ENCODE assay signal across 8 mouse cellular contexts in genomic region chr12:85337567-85338311, GRCm38 (mm10). TPM values are rescaled to one million over a fixed set of nuclear protein-coding genes. Genes with fewer than 3 reads are reported as not detected.
DNase-seq lines count a peak whose midpoint lies in the region; ATAC-seq and TF ChIP-seq lines count a peak whose summit lies in the region.

No protein-coding gene starts in this region.

- WGBS in lung, embryonic 15.5 days = 74% methylated on average over 6 of the region's 6 CpGs
- 85% methylated on average over 6 of the region's 6 CpGs for WGBS in limb, embryonic 13.5 days
- 72% methylated on average over 6 of the region's 6 CpGs for WGBS in stomach, embryonic 16.5 days

- H3K36me3 ChIP-seq in lung, embryonic 15.5 days = peaks cover 33% of the 10 kb centered on the region
- peaks cover 40% of the 10 kb centered on the region for H3K36me3 ChIP-seq in limb, embryonic 13.5 days
- H3K36me3 ChIP-seq in stomach, embryonic 16.5 days (ENCODE audit: control insufficient read depth, insufficient read depth, low read length) = peaks cover 4% of the 10 kb centered on the region; the same call in 1 of the 2 replicates

- no peaks in the 10 kb centered on the region for H3K27me3 ChIP-seq in lung, embryonic 15.5 days
- H3K27me3 ChIP-seq in limb, embryonic 13.5 days = no peaks in the 10 kb centered on the region
- H3K27me3 ChIP-seq in stomach, embryonic 16.5 days (ENCODE audit: control insufficient read depth, insufficient read depth, low read length) = no peaks in the 10 kb centered on the region

- peak overlapping the region; percentile 62 for H3K4me2 ChIP-seq in lung, embryonic 15.5 days
- H3K4me2 ChIP-seq in limb, embryonic 13.5 days (replicated peaks) = peak overlapping the region; percentile 70
- H3K4me2 ChIP-seq in stomach, embryonic 16.5 days (ENCODE audit: low read depth, low read length) = peak overlapping the region; percentile 76

- H3K4me3 ChIP-seq in lung, embryonic 15.5 days = peak overlapping the region; percentile 89
- H3K4me3 ChIP-seq in embryonic fibroblast, embryonic 13.5 days (ENCODE audit: insufficient read depth, low read length) = peak overlapping the region; percentile 75
- H3K4me3 ChIP-seq in limb, embryonic 13.5 days = peak overlapping the region; percentile 76
- peak overlapping the region; percentile 98 for H3K4me3 ChIP-seq in stomach, embryonic 16.5 days (replicated peaks; ENCODE audit: low read length)

- peaks cover 18% of the 10 kb centered on the region for H3K4me1 ChIP-seq in lung, embryonic 15.5 days
- 0 out of 2 replicates have a peak, but pooled peaks cover 2% of the 10 kb centered on the region for H3K4me1 ChIP-seq in embryonic fibroblast, embryonic 13.5 days (ENCODE audit: control insufficient read depth, insufficient read depth, low read length)
- H3K4me1 ChIP-seq in limb, embryonic 13.5 days = peaks cover 21% of the 10 kb centered on the region
- H3K4me1 ChIP-seq in stomach, embryonic 16.5 days (ENCODE audit: control insufficient read depth, insufficient read depth, low read length) = peaks cover 20% of the 10 kb centered on the region

- peak overlapping the region; percentile 84; the same call in 1 of the 2 replicates for H3K9ac ChIP-seq in lung, embryonic 15.5 days
- H3K9ac ChIP-seq in limb, embryonic 13.5 days = peak overlapping the region; percentile 92
- H3K9ac ChIP-seq in stomach, embryonic 16.5 days (ENCODE audit: low read length) = no peak overlapping the region

- H3K27ac ChIP-seq in lung, embryonic 15.5 days = no peak overlapping the region
- H3K27ac ChIP-seq in embryonic fibroblast, embryonic 13.5 days (ENCODE audit: insufficient read depth, low read length) = peak overlapping the region; percentile 80
- H3K27ac ChIP-seq in limb, embryonic 13.5 days = no peak overlapping the region
- no peak overlapping the region for H3K27ac ChIP-seq in stomach, embryonic 16.5 days (ENCODE audit: low read length)

- ATAC-seq in lung, embryonic 15.5 days (ENCODE audit: borderline replicate concordance, extremely low read depth, low FRiP score, low TSS enrichment) = no peak
- no peak for ATAC-seq in limb, embryonic 13.5 days (ENCODE audit: low FRiP score, low read depth)
- ATAC-seq in stomach, embryonic 16.5 days (ENCODE audit: insufficient read depth, low FRiP score) = no peak

- no peaks in the 10 kb centered on the region for H3K9me3 ChIP-seq in lung, embryonic 15.5 days
- H3K9me3 ChIP-seq in limb, embryonic 13.5 days = no peaks in the 10 kb centered on the region
- H3K9me3 ChIP-seq in stomach, embryonic 16.5 days (replicated peaks; ENCODE audit: control insufficient read depth, low read length) = no peaks in the 10 kb centered on the region

- 0 out of 2 replicates have a peak, but pooled peaks have one; percentile 3 for TF ChIP-seq POLR2A in embryonic fibroblast, embryonic 13.5 days (IDR thresholded peaks at IDR 0.05; ENCODE audit: low read depth, low read length)

- no peak for DNase-seq in lung, postnatal 10 days
- DNase-seq in layer of hippocampus, adult 9-11 months = no peak
- no peak for DNase-seq in cerebellum, postnatal 36 days
- no peak for DNase-seq in adrenal gland, adult 18-20 months (ENCODE audit: low spot score in 2 of 2)

- TF ChIP-seq CTCF in embryonic fibroblast, embryonic 13.5 days (IDR thresholded peaks at IDR 0.05; ENCODE audit: borderline replicate concordance, insufficient read depth, low read length) = no peak

RNA-seq across cellular contexts. Expression of gene Nek9, which starts 1.4 kb away (rescaled TPM):
- 19.5 and 21.1 TPM in 2 replicates for polyA plus RNA-seq in lung, embryonic 15.5 days (2015; fragmentation: Nextera tagmentation; extraction: Ambion mirVana)
- polyA plus RNA-seq in embryonic fibroblast, embryonic 13.5 days (2011; ENCODE audit: insufficient read length, low read depth, missing spikeins) = 59.0 and 65.8 TPM in 2 replicates
- 25.4 and 29.1 TPM in 2 replicates for polyA plus RNA-seq in limb, embryonic 13.5 days (2015; fragmentation: Nextera tagmentation; extraction: Ambion mirVana)
- polyA plus RNA-seq in stomach, embryonic 16.5 days (2015; fragmentation: Nextera tagmentation; extraction: Ambion mirVana) = 16.8 and 17.1 TPM in 2 replicates
- 10 to 100 TPM; 90.7 to 95.5 TPM for total RNA-seq in adrenal gland, adult 18-20 months (2021)

RNA-seq across cellular contexts. Expression of gene Tmed10, which starts 36.9 kb away (rescaled TPM):
- 321 and 334 TPM in 2 replicates for polyA plus RNA-seq in lung, embryonic 15.5 days (2015; fragmentation: Nextera tagmentation; extraction: Ambion mirVana)
- 270 and 282 TPM in 2 replicates for polyA plus RNA-seq in embryonic fibroblast, embryonic 13.5 days (2011; ENCODE audit: insufficient read length, low read depth, missing spikeins)
- 320 and 322 TPM in 2 replicates for polyA plus RNA-seq in limb, embryonic 13.5 days (2015; fragmentation: Nextera tagmentation; extraction: Ambion mirVana)
- 383 and 401 TPM in 2 replicates for polyA plus RNA-seq in stomach, embryonic 16.5 days (2015; fragmentation: Nextera tagmentation; extraction: Ambion mirVana)
- 100 to 1,000 TPM; 234 to 328 TPM for total RNA-seq in adrenal gland, adult 18-20 months (2021)

RNA-seq across cellular contexts. Expression of gene Zc2hc1c, which starts 49.3 kb away (rescaled TPM):
- 1.7 TPM in 2 replicates for polyA plus RNA-seq in lung, embryonic 15.5 days (2015; fragmentation: Nextera tagmentation; extraction: Ambion mirVana)
- 0.32 and 0.53 TPM in 2 replicates for polyA plus RNA-seq in embryonic fibroblast, embryonic 13.5 days (2011; ENCODE audit: insufficient read length, low read depth, missing spikeins)
- 1.0 and 1.2 TPM in 2 replicates for polyA plus RNA-seq in limb, embryonic 13.5 days (2015; fragmentation: Nextera tagmentation; extraction: Ambion mirVana)
- polyA plus RNA-seq in stomach, embryonic 16.5 days (2015; fragmentation: Nextera tagmentation; extraction: Ambion mirVana) = 2.0 and 2.1 TPM in 2 replicates
- 1 to 10 TPM; 1.8 to 2.1 TPM for total RNA-seq in adrenal gland, adult 18-20 months (2021)

RNA-seq across cellular contexts. Expression of gene Acyp1, which starts 49.5 kb away (rescaled TPM):
- 53.8 and 55.5 TPM in 2 replicates for polyA plus RNA-seq in lung, embryonic 15.5 days (2015; fragmentation: Nextera tagmentation; extraction: Ambion mirVana)
- polyA plus RNA-seq in embryonic fibroblast, embryonic 13.5 days (2011; ENCODE audit: insufficient read length, low read depth, missing spikeins) = 16.4 and 17.7 TPM in 2 replicates
- 44.8 and 48.4 TPM in 2 replicates for polyA plus RNA-seq in limb, embryonic 13.5 days (2015; fragmentation: Nextera tagmentation; extraction: Ambion mirVana)
- polyA plus RNA-seq in stomach, embryonic 16.5 days (2015; fragmentation: Nextera tagmentation; extraction: Ambion mirVana) = 39.5 and 50.6 TPM in 2 replicates
- 10 to 100 TPM; 30.1 to 37.4 TPM for total RNA-seq in adrenal gland, adult 18-20 months (2021)
